Mouse (Mus musculus) lung, embryonic 16.5 days (tissue): Measurements from ENCODE around the gene Olfr1230. TPM values are rescaled to one million over a fixed set of nuclear protein-coding genes. Genes with fewer than 3 reads are reported as not detected.

Source experiments
- ATAC-seq: fragments of 200-750 bp; cut with Nextera tagmentation; 2 replicates; pipeline ENCODE4 v1.8.0; 2017; ENCODE audit warnings: low read depth, mild to moderate bottlenecking, moderate library complexity
- H3K27ac ChIP-seq: fragments of 300-500 bp; sonication (generic); 2 replicates; pipeline ENCODE4 v1.5.1; 2014; ENCODE audit warnings: mild to moderate bottlenecking, control low read depth, low read length
- H3K27me3 ChIP-seq: fragments of 300-500 bp; sonication (generic); 2 replicates; pipeline ENCODE4 v1.6.1; 2014; ENCODE audit warnings: low read depth, low read length, mixed read lengths; ENCODE audit not compliant: control insufficient read depth, insufficient read depth
- H3K36me3 ChIP-seq: fragments of 300-500 bp; sonication (generic); 2 replicates; pipeline ENCODE4 v1.6.1; 2014; ENCODE audit warnings: low read length; ENCODE audit not compliant: control insufficient read depth, insufficient read depth
- H3K4me1 ChIP-seq: fragments of 300-500 bp; sonication (generic); replicated peaks from 2 replicates; pipeline ENCODE4 v1.6.1; 2014; ENCODE audit warnings: low read length, mixed read lengths; ENCODE audit not compliant: control insufficient read depth, insufficient read depth
- H3K4me2 ChIP-seq: fragments of 300-500 bp; sonication (generic); 2 replicates; pipeline ENCODE4 v1.6.1; 2014; ENCODE audit warnings: low read depth, low read length, control low read depth
- H3K4me3 ChIP-seq: fragments of 300-500 bp; sonication (generic); 2 replicates; pipeline ENCODE4 v1.5.1; 2014; ENCODE audit warnings: mild to moderate bottlenecking, low read length, control low read depth
- H3K9ac ChIP-seq: fragments of 300-500 bp; sonication (generic); 2 replicates; pipeline ENCODE4 v1.6.1; 2014; ENCODE audit warnings: low read length, control low read depth
- H3K9me3 ChIP-seq: fragments of 300-500 bp; sonication (generic); 2 replicates; pipeline ENCODE4 v1.6.1; 2016; ENCODE audit warnings: low read length; ENCODE audit not compliant: control insufficient read depth
- WGBS: fragments of 180-500 bp; shearing (Covaris S2); extraction: QIAGEN DNeasy Blood & Tissue Kit; methylation state at CpG from one replicate; pipeline ENCODE4 v1.1.7; 2014; 5-methylcytosine and 5-hydroxymethylcytosine counted together
- polyA plus RNA-seq: library from polyadenylated mRNA; unstranded; fragments of >200 nt; fragmentation: Nextera tagmentation; extraction: Ambion mirVana; gene quantifications from 2 replicates; pipeline ENCODE4 v1.2.1, GENCODE M21; 2015

Olfr1230 gene
- not detected in 2 replicates for polyA plus RNA-seq

- Histone ChIP-seq H3K27ac (no peak within 1 kb of the TSS), H3K4me3 (no peak within 1 kb of the TSS), H3K9me3 (no peaks in the 10 kb centered on the region), H3K36me3 (no peaks in the 10 kb centered on the region), H3K27me3 (no peaks in the 10 kb centered on the region), H3K4me2 (no peak within 1 kb of the TSS), H3K4me1 (no peaks in the 10 kb centered on the region), H3K9ac (no peak within 1 kb of the TSS)
- ATAC-seq, result no peak
- WGBS, result 93% methylated on average over 1 of the region's 1 CpGs
Measured at GRCm38 (mm10) chr2:89297168-89297567, at the start of gene Olfr1230. Gene Olfr1230 (minus strand): TSS chr2:89297268.

DNA sequence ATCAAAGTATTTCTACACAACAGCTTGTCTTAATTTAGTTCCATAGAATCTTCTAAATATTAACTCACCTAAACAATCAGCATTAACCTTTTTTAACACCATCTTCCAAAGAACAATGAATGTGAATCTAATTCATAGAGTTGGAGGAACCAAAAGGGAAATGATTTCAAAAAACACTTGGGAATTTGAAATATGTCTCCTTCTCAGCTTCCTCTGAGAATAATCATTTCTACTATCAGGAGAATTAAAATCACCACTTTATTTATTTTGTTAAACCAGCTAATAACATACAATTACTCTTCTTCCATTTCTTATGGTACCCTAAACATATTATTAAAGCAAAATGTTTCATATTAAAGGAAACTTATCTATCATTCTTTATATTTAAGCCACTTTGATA, 45.2 kb upstream of the Olfr1230 start, which contains the start of gene Olfr1233:
Gene Olfr1233, minus strand, starts transcription at position 101 of the 400 bp plus-strand sequence.
- Histone ChIP-seq H3K9ac (no peak within 1 kb of the TSS), H3K4me2 (no peak within 1 kb of the TSS), H3K4me1 (no peaks in the 10 kb centered on the region), H3K36me3 (no peaks in the 10 kb centered on the region), H3K4me3 (no peak within 1 kb of the TSS), H3K27ac (no peak within 1 kb of the TSS), H3K27me3 (no peaks in the 10 kb centered on the region), H3K9me3 (no peaks in the 10 kb centered on the region)
- ATAC-seq, result no peak

DNA sequence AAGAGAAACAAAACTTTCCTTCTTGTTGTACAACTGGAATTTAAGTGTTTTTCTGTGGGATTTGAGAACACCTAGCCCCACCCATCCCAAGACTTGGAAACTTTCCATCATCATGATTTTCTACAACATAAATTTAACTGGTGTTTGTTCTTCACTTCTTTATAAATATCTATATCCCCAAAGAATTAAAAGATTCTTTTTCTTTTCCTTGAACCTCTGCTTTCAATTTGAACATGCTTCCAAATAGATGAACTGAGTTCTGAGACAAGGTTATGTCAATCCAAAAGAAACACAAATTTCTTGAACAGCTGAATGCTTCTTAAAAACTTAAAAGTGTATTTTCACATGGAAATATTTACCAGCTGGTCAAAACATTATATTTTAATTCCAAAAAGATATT, 32.5 kb upstream of the Olfr1230 start, which contains the start of gene Olfr1232:
Gene Olfr1232, minus strand, starts transcription at position 101 of the 400 bp plus-strand sequence.
- no peaks in the 10 kb centered on the region for H3K36me3 ChIP-seq
- no peak for ATAC-seq
- no peaks in the 10 kb centered on the region for H3K27me3 ChIP-seq
- no peaks in the 10 kb centered on the region for H3K9me3 ChIP-seq
- no peak within 1 kb of the TSS for H3K27ac ChIP-seq
- no peak within 1 kb of the TSS for H3K4me3 ChIP-seq
- H3K9ac ChIP-seq, result no peak within 1 kb of the TSS
- H3K4me2 ChIP-seq, result no peak within 1 kb of the TSS
- no peaks in the 10 kb centered on the region for H3K4me1 ChIP-seq

GRCm38 (mm10) chr2:89306974-89307373, 9.9 kb upstream of the Olfr1230 start, which contains the start of gene Olfr1231:
Gene Olfr1231 (minus strand): TSS chr2:89307074.
- no peaks in the 10 kb centered on the region for H3K4me1 ChIP-seq
- H3K36me3 ChIP-seq, result no peaks in the 10 kb centered on the region
- no peaks in the 10 kb centered on the region for H3K9me3 ChIP-seq
- H3K9ac ChIP-seq, result no peak within 1 kb of the TSS
- H3K27ac ChIP-seq, result no peak within 1 kb of the TSS
- 69% methylated on average over 2 of the region's 2 CpGs for WGBS
- no peak for ATAC-seq
- no peak within 1 kb of the TSS for H3K4me2 ChIP-seq
- no peaks in the 10 kb centered on the region for H3K27me3 ChIP-seq
- no peak within 1 kb of the TSS for H3K4me3 ChIP-seq

DNA sequence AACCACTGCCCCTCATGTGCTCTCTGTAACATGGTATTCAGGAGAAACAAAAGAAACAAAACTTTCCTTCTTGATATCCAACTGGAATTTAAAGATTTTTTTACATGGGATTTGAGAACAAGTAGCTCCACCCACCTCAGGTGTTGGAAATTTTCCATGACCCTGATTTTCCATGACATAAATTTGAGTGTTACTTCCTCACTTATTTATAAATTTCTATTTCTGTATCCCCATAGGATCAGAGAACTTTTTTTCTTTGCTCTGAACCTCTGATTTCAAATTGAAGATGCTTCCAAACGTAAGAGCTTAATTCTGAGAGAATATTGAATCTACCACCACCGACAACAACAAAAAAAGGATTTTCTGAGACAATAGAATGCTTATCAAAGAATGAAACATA, 9.2 kb downstream of the Olfr1230 start, which contains the start of gene Olfr1229:
Gene Olfr1229, minus strand, starts transcription at position 101 of the 400 bp plus-strand sequence.
- Histone ChIP-seq H3K4me2 (no peak within 1 kb of the TSS), H3K27ac (no peak within 1 kb of the TSS), H3K9ac (no peak within 1 kb of the TSS), H3K9me3 (no peaks in the 10 kb centered on the region), H3K36me3 (no peaks in the 10 kb centered on the region), H3K4me3 (no peak within 1 kb of the TSS), H3K4me1 (no peaks in the 10 kb centered on the region), H3K27me3 (no peaks in the 10 kb centered on the region)
- ATAC-seq, result no peak
- WGBS, result 74% methylated on average over 2 of the region's 2 CpGs

- Histone ChIP-seq H3K9ac (no peak within 1 kb of the TSS), H3K27me3 (no peaks in the 10 kb centered on the region), H3K4me3 (no peak within 1 kb of the TSS), H3K4me1 (no peaks in the 10 kb centered on the region), H3K36me3 (no peaks in the 10 kb centered on the region), H3K9me3 (no peaks in the 10 kb centered on the region), H3K27ac (no peak within 1 kb of the TSS), H3K4me2 (no peak within 1 kb of the TSS)
- ATAC-seq, result no peak
Measured at GRCm38 (mm10) chr2:89253962-89254361, 43.1 kb downstream of the Olfr1230 start, which contains the start of gene Olfr1228. Gene Olfr1228 (minus strand): TSS chr2:89254062.

Other genes with a start within 250 kb of the Olfr1230 start
- not detected in 2 replicates for gene Olfr1218, start 236.1 kb downstream of the Olfr1230 start, polyA plus RNA-seq
- gene Olfr1219, start 213.8 kb downstream of the Olfr1230 start, polyA plus RNA-seq, result not detected in 2 replicates
- not detected in 2 replicates for gene Olfr1220, start 190.4 kb downstream of the Olfr1230 start, polyA plus RNA-seq
- gene Olfr1221, start 180.0 kb downstream of the Olfr1230 start, polyA plus RNA-seq, result not detected in 2 replicates
- gene Olfr1222, start 164.2 kb downstream of the Olfr1230 start, polyA plus RNA-seq, result not detected in 2 replicates
- not detected in 2 replicates for gene Olfr1223, start 145.7 kb downstream of the Olfr1230 start, polyA plus RNA-seq
- not detected in 2 replicates for gene Olfr1224-ps1, start 133.2 kb downstream of the Olfr1230 start, polyA plus RNA-seq
- not detected in 2 replicates for gene Olfr1225, start 122.6 kb downstream of the Olfr1230 start, polyA plus RNA-seq
- gene Olfr1226, start 97.2 kb downstream of the Olfr1230 start, polyA plus RNA-seq, result not detected in 2 replicates
- gene Olfr1228, start 43.2 kb downstream of the Olfr1230 start, polyA plus RNA-seq, result not detected in 2 replicates
- gene Olfr1229, start 9.3 kb downstream of the Olfr1230 start, polyA plus RNA-seq, result not detected in 2 replicates
- gene Olfr1231, start 9.8 kb upstream of the Olfr1230 start, polyA plus RNA-seq, result not detected in 2 replicates
- not detected in 2 replicates for gene Olfr1232, start 32.4 kb upstream of the Olfr1230 start, polyA plus RNA-seq
- not detected in 2 replicates for gene Olfr1233, start 45.1 kb upstream of the Olfr1230 start, polyA plus RNA-seq
- gene Olfr1234, start 67.6 kb upstream of the Olfr1230 start, polyA plus RNA-seq, result not detected in 2 replicates
- not detected in 2 replicates for gene Olfr1238, start 112.4 kb upstream of the Olfr1230 start, polyA plus RNA-seq
- not detected in 2 replicates for gene Olfr1239, start 123.1 kb upstream of the Olfr1230 start, polyA plus RNA-seq
- gene Olfr1240, start 145.7 kb upstream of the Olfr1230 start, polyA plus RNA-seq, result not detected in 2 replicates
- not detected in 2 replicates for gene Olfr1241, start 189.9 kb upstream of the Olfr1230 start, polyA plus RNA-seq
- not detected in 2 replicates for gene Olfr1242, start 201.1 kb upstream of the Olfr1230 start, polyA plus RNA-seq
- gene Olfr1243, start 234.2 kb upstream of the Olfr1230 start, polyA plus RNA-seq, result not detected in 2 replicates